In genomic region chr1:80453971-80454370, GRCm38 (mm10) we compare ENCODE assay signal across 26 mouse cellular contexts. TPM values are rescaled to one million over a fixed set of nuclear protein-coding genes. Genes with fewer than 3 reads are reported as not detected.
"Had no signal": no experiment of that assay in that cellular context is flagged by ENCODE, and none has a peak within 500 bp of the region (broad histone marks: within the 10 kb centered on the region; RNA-seq: fewer than 3 reads in every experiment).

No protein-coding gene starts in this region.

- H3K4me3 ChIP-seq: layer of hippocampus, adult 2 months; limb, embryonic 13.5 days; midbrain, embryonic 12.5 days; myocyte; stomach, embryonic 15.5 days had no signal

- H3K9me3 ChIP-seq: limb, embryonic 13.5 days; midbrain, embryonic 12.5 days; stomach, embryonic 15.5 days had no signal

- H3K36me3 ChIP-seq: limb, embryonic 13.5 days; midbrain, embryonic 12.5 days; stomach, embryonic 15.5 days had no signal

- H3K4me1 ChIP-seq: limb, embryonic 13.5 days; midbrain, embryonic 12.5 days; stomach, embryonic 15.5 days had no signal

- DNase-seq: kidney, adult 18-20 months; kidney, postnatal 10 days; kidney, postnatal 4 days; lung, embryonic 14.5 days; lung, postnatal 10 days; retina, postnatal 1 day; right cerebral cortex, postnatal 4 days; spleen, adult 18-20 months; thymus, adult 2 months; thymus, postnatal 25 days had no signal

- ATAC-seq: midbrain, embryonic 16.5 days had no signal

- H3K27me3 ChIP-seq: limb, embryonic 13.5 days; midbrain, embryonic 12.5 days; stomach, embryonic 15.5 days had no signal

- H3K27ac ChIP-seq: layer of hippocampus, adult 2 months; limb, embryonic 13.5 days; midbrain, embryonic 12.5 days; stomach, embryonic 15.5 days had no signal

RNA-seq across cellular contexts. Expression of gene Gm45261, which starts 7.3 kb away (rescaled TPM):
- total RNA-seq: layer of hippocampus, adult 2 months; layer of hippocampus, postnatal 10 days; left cerebral cortex, postnatal 36 days; megakaryocyte-erythroid progenitor cell, adult 5-6 weeks; neutrophil, adult 5-6 weeks had no signal
- polyA plus RNA-seq: kidney, embryonic 14.5 days; limb, embryonic 13.5 days; liver, embryonic 11.5 days; liver, embryonic 16.5 days; lung, embryonic 14.5 days; midbrain, embryonic 12.5 days; midbrain, embryonic 16.5 days; myocyte; neural tube, embryonic 11.5 days; stomach, embryonic 15.5 days; testis, adult 2 months; thymus, adult 2 months; urinary bladder, adult 2 months had no signal
